ENCODE assay signal across 12 mouse cellular contexts in genomic region chr4:84203680-84204079, GRCm38 (mm10).
DNase-seq lines count a peak whose midpoint lies in the region; ATAC-seq and TF ChIP-seq lines count a peak whose summit lies in the region.
"Had no signal": no experiment of that assay in that cellular context is flagged by ENCODE, and none has a peak within 500 bp of the region (broad histone marks: within the 10 kb centered on the region; RNA-seq: fewer than 3 reads in every experiment).

No protein-coding gene starts in this region.

- 55% methylated on average over 1 of the region's 1 CpGs for WGBS in heart, embryonic 11.5 days (ENCODE audit: insufficient replicate concordance)
- WGBS in stomach, postnatal 0 days: 48% methylated on average over 1 of the region's 1 CpGs

- H3K36me3 ChIP-seq in heart, embryonic 11.5 days (ENCODE audit: control insufficient read depth, insufficient read depth, low read length): no peaks in the 10 kb centered on the region
- H3K36me3 ChIP-seq in stomach, postnatal 0 days (ENCODE audit: control insufficient read depth, insufficient read depth, low read length): no peaks in the 10 kb centered on the region
- H3K36me3 ChIP-seq: hindbrain, embryonic 10.5 days; limb, embryonic 12.5 days had no signal

- H3K4me3 ChIP-seq in heart, embryonic 11.5 days (ENCODE audit: low read depth, low read length): no peak overlapping the region
- H3K4me3 ChIP-seq in stomach, postnatal 0 days (ENCODE audit: low read depth, low read length): no peak overlapping the region
- H3K4me3 ChIP-seq: erythroblast, embryonic 14.5 days; hindbrain, embryonic 10.5 days; limb, embryonic 12.5 days had no signal

- no peak for ATAC-seq in heart, embryonic 11.5 days (replicated peaks; ENCODE audit: insufficient number of reproducible peaks, low FRiP score, low TSS enrichment)
- ATAC-seq in stomach, postnatal 0 days (ENCODE audit: low FRiP score, low TSS enrichment): peak; percentile 18; the same call in 1 of the 2 replicates

- H3K4me2 ChIP-seq in heart, embryonic 11.5 days: no peak overlapping the region
- H3K4me2 ChIP-seq in stomach, postnatal 0 days (replicated peaks; ENCODE audit: low read depth): no peak overlapping the region
- H3K4me2 ChIP-seq: limb, embryonic 12.5 days had no signal

- no peak overlapping the region for H3K9ac ChIP-seq in heart, embryonic 11.5 days (ENCODE audit: low read depth, low read length)
- no peak overlapping the region for H3K9ac ChIP-seq in stomach, postnatal 0 days (ENCODE audit: low read length)
- H3K9ac ChIP-seq: limb, embryonic 12.5 days had no signal

- H3K9me3 ChIP-seq in heart, embryonic 11.5 days (replicated peaks; ENCODE audit: control insufficient read depth, low read length): no peaks in the 10 kb centered on the region
- H3K9me3 ChIP-seq in stomach, postnatal 0 days (ENCODE audit: control insufficient read depth, low read length): no peaks in the 10 kb centered on the region
- H3K9me3 ChIP-seq: hindbrain, embryonic 10.5 days; limb, embryonic 12.5 days had no signal

- no peaks in the 10 kb centered on the region for H3K4me1 ChIP-seq in heart, embryonic 11.5 days (ENCODE audit: control insufficient read depth, insufficient read depth, low read length)
- H3K4me1 ChIP-seq in stomach, postnatal 0 days (replicated peaks; ENCODE audit: control insufficient read depth, insufficient read depth): no peaks in the 10 kb centered on the region

- TF ChIP-seq CTCF in stomach, postnatal 0 days (IDR thresholded peaks at IDR 0.05; ENCODE audit: low read depth): no peak

- H3K27ac ChIP-seq in heart, embryonic 11.5 days (ENCODE audit: low read depth, low read length): no peak overlapping the region
- no peak overlapping the region for H3K27ac ChIP-seq in stomach, postnatal 0 days (replicated peaks)
- H3K27ac ChIP-seq: limb, embryonic 12.5 days had no signal

- TF ChIP-seq EP300 in stomach, postnatal 0 days (optimal IDR thresholded peaks at IDR 0.05): no peak

- peak; percentile 95 for DNase-seq in heart, adult 11 months
- peak; percentile 8 for DNase-seq in urinary bladder, postnatal 25 days (ENCODE audit: low spot score)
- DNase-seq in urinary bladder, postnatal 14 days (ENCODE audit: low spot score): no peak
- peak; percentile 13 for DNase-seq in adrenal gland, postnatal 25 days
- DNase-seq in stomach, postnatal 0 days (ENCODE audit: low spot score): no peak
- DNase-seq in B cell, adult 2 months: no peak
- no peak for DNase-seq in frontal cortex, postnatal 10 days (ENCODE audit: low spot score in 2 of 2)
- DNase-seq: kidney, postnatal 25 days had no signal

- no peaks in the 10 kb centered on the region for H3K27me3 ChIP-seq in heart, embryonic 11.5 days (ENCODE audit: control insufficient read depth, insufficient read depth, low read length)
- no peaks in the 10 kb centered on the region for H3K27me3 ChIP-seq in stomach, postnatal 0 days (ENCODE audit: control insufficient read depth, insufficient read depth, low read length)
- H3K27me3 ChIP-seq: limb, embryonic 12.5 days had no signal

Comparison
In these comparisons a context has a peak if more than half of its experiments do, and no peak if none do; other contexts are left out.
1. DNase-seq: peak in heart, adult 11 months (single experiment), urinary bladder, postnatal 25 days (single experiment) and adrenal gland, postnatal 25 days (single experiment); none in urinary bladder, postnatal 14 days (single experiment), stomach, postnatal 0 days (single experiment), B cell, adult 2 months (0 of 2) and frontal cortex, postnatal 10 days (0 of 2).